Mouse (Mus musculus) embryonic fibroblast, embryonic 13.5 days (primary cell): ENCODE results near the gene Fbxo40. TPM values are rescaled to one million over a fixed set of nuclear protein-coding genes. Genes with fewer than 3 reads are reported as not detected.

ENCODE experiments used
- H3K27ac ChIP-seq: 2 replicates; pipeline ENCODE4 v1.5.1; 2012; ENCODE audit warnings: low read length, control low read depth, inconsistent platforms; ENCODE audit not compliant: insufficient read depth
- H3K4me1 ChIP-seq: 2 replicates; pipeline ENCODE4 v1.6.1; 2011; ENCODE audit warnings: low read length; ENCODE audit not compliant: control insufficient read depth, insufficient read depth
- H3K4me3 ChIP-seq: 2 replicates; pipeline ENCODE4 v1.5.1; 2011; ENCODE audit warnings: mild to moderate bottlenecking, control low read depth, low read length; ENCODE audit not compliant: insufficient read depth
- CTCF ChIP-seq: IDR thresholded peaks from 2 replicates; pipeline ENCODE4 v1.5.1; 2011; ENCODE audit warnings: mild to moderate bottlenecking, control low read depth, low read length, moderate library complexity, borderline replicate concordance; ENCODE audit not compliant: insufficient read depth
- POLR2A ChIP-seq: IDR thresholded peaks from 2 replicates; pipeline ENCODE4 v1.6.1; 2011; ENCODE audit warnings: low read depth, mild to moderate bottlenecking, control low read depth, low read length, moderate library complexity
- polyA plus RNA-seq: library from polyadenylated mRNA; stranded (reverse); fragments of >200 nt; gene quantifications from 2 replicates; pipeline ENCODE4 v1.2.4, GENCODE M21; 2011; ENCODE audit warnings: low read depth; ENCODE audit not compliant: missing spikeins, insufficient read length

Fbxo40 gene
- polyA plus RNA-seq, 1 experiment: not detected

GRCm38 (mm10) chr16:36924312-36924711 is 66.0 kb downstream of the Fbxo40 start:
- H3K4me1 ChIP-seq: no peaks in the 10 kb centered on the region
- no peak overlapping the region for H3K4me3 ChIP-seq
- TF ChIP-seq POLR2A: no peak
- TF ChIP-seq CTCF: no peak
- H3K27ac ChIP-seq: no peak overlapping the region

GRCm38 (mm10) chr16:36921980-36922379 is 68.3 kb downstream of the Fbxo40 start:
- Histone ChIP-seq H3K27ac (no peak overlapping the region), H3K4me1 (no peaks in the 10 kb centered on the region), H3K4me3 (no peak overlapping the region)
- TF ChIP-seq POLR2A (no peak), CTCF (no peak)

DNA sequence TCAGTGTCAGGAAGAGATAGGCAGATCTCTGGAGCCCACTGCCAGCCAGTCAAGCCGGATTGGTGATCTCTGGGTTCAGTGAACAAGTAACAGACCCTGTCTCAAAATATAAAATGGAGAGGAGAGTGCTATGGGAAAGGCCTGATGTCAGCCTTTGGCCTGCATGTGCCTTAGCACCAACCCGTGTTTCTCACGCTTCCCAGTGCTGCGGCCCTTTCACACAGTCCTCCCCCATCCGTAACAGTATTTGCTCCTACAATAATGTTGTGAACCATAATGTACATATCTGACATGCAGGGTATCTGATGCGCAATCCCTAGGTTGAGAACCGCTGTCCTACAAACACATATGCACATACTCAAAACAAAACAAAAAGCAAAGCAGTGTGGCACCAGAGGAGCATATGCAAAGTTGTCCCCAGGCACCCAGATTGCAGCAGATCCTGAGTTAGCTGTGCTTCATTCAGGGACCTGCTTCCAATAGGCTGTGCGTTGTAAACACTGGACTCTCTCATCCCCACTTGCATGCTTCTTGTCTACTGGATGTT is 69.1 kb downstream of the Fbxo40 start:
- Histone ChIP-seq H3K4me3 (no peak overlapping the region), H3K27ac (no peak overlapping the region), H3K4me1 (no peaks in the 10 kb centered on the region)
- TF ChIP-seq POLR2A: no peak
- no peak for TF ChIP-seq CTCF

DNA sequence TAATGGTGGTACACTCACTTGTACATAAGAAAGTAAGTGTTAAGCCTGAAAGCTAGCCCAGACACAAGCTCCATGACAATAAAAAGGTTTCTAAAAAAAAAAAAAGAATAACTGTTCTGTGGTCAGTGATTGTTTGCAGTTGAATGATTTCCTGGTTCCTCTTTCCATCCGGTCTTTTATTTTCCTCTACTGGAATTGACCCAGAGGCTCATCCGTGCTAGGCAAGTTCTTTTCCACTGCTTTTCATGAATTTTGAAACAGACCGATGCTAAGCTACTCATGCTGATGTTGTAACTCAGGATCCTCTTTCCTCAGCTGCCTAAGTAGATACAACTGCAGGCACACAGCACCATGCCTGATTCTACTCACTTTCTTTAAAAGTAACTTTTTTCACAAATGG is 69.9 kb downstream of the Fbxo40 start:
- Histone ChIP-seq H3K4me3 (no peak overlapping the region), H3K27ac (no peak overlapping the region), H3K4me1 (no peaks in the 10 kb centered on the region)
- TF ChIP-seq CTCF: no peak
- TF ChIP-seq POLR2A: no peak

DNA sequence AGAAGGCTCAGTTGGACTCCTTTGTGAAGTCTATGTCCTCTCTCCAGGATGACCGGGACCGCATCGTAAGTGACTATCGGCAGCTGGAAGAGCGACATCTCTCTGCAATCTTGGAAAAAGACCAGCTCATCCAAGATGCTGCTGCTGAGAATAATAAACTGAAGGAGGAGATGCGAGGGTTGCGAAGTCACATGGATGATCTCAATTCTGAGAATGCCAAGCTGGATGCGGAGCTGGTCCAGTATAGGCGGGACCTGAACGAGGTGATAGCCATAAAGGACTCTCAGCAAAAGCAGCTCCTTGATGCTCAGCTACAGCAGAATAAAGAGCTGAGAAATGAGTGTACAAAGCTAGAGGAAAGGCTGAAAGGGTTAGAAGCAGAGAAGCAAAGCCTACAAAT is 71.8 kb downstream of the Fbxo40 start:
- Histone ChIP-seq H3K4me3 (no peak overlapping the region), H3K27ac (no peak overlapping the region), H3K4me1 (no peaks in the 10 kb centered on the region)
- TF ChIP-seq POLR2A (no peak), CTCF (no peak)

DNA sequence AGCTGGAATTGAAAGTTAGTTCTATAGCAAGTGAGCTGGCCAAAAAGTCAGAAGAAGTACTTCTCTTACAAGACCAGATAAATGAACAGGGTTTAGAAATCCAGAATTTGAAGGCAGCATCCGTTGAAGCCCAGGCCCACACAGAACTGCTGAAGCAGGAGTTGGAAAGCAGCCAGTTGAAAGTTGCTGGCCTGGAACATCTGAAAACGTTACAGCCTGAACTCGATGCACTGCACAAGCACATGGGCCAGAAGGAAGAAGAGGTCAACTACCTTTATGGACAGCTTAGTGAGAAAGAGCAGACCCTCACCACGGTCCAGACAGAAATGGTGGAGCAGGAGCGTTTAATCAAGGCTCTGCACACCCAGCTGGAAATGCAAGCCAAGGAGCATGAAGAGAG is 76.1 kb downstream of the Fbxo40 start:
- H3K4me3 ChIP-seq: no peak overlapping the region
- H3K4me1 ChIP-seq: no peaks in the 10 kb centered on the region
- TF ChIP-seq CTCF (no peak), POLR2A (no peak)
- no peak overlapping the region for H3K27ac ChIP-seq

Other genes with a start within 250 kb of the Fbxo40 start
- 0.86 TPM in 1 of 2 replicates, not detected in the other for gene Slc15a2, start 205.5 kb downstream of the Fbxo40 start, polyA plus RNA-seq
- gene Iqcb1, start 162.1 kb downstream of the Fbxo40 start, polyA plus RNA-seq: 17.6 and 23.3 TPM in 2 replicates
- gene Eaf2, start 115.5 kb downstream of the Fbxo40 start, polyA plus RNA-seq: 1.0 and 1.9 TPM in 2 replicates
- 57.5 and 64.4 TPM in 2 replicates for gene Golgb1, start 115.3 kb downstream of the Fbxo40 start, polyA plus RNA-seq
- 1.6 TPM in 1 of 2 replicates, not detected in the other for gene Hcls1, start 55.5 kb downstream of the Fbxo40 start, polyA plus RNA-seq
- gene Polq, start 21.3 kb upstream of the Fbxo40 start, polyA plus RNA-seq: 5.6 and 5.7 TPM in 2 replicates